Mouse (Mus musculus) kidney, embryonic 16.5 days (tissue): Measurements from ENCODE around the gene Glyr1. TPM values are rescaled to one million over a fixed set of nuclear protein-coding genes. Genes with fewer than 3 reads are reported as not detected.

Experiments
- ATAC-seq: fragments of 200-750 bp; cut with Nextera tagmentation; 2 replicates; pipeline ENCODE4 v1.8.0; 2017; ENCODE audit warnings: moderate TSS enrichment; ENCODE audit not compliant: low FRiP score, low TSS enrichment
- H3K27ac ChIP-seq: fragments of 300-500 bp; sonication (generic); 2 replicates; pipeline ENCODE4 v1.5.1; 2014; ENCODE audit warnings: low read length
- H3K27me3 ChIP-seq: fragments of 300-500 bp; sonication (generic); 2 replicates; pipeline ENCODE4 v1.6.1; 2014; ENCODE audit warnings: low read length, control low read depth, mixed read lengths; ENCODE audit not compliant: insufficient read depth
- H3K36me3 ChIP-seq: fragments of 300-500 bp; sonication (generic); 2 replicates; pipeline ENCODE4 v1.6.1; 2014; ENCODE audit warnings: low read length, control low read depth, mixed read lengths; ENCODE audit not compliant: insufficient read depth
- H3K4me1 ChIP-seq: fragments of 300-500 bp; sonication (generic); 2 replicates; pipeline ENCODE4 v1.6.1; 2014; ENCODE audit warnings: low read length, control low read depth, mixed read lengths; ENCODE audit not compliant: insufficient read depth
- H3K4me2 ChIP-seq: fragments of 300-500 bp; sonication (generic); replicated peaks from 2 replicates; pipeline ENCODE4 v1.6.1; 2014; ENCODE audit warnings: low read depth, low read length
- H3K4me3 ChIP-seq: fragments of 300-500 bp; sonication (generic); 2 replicates; pipeline ENCODE4 v1.5.1; 2014; ENCODE audit warnings: mild to moderate bottlenecking, low read length
- H3K9ac ChIP-seq: fragments of 300-500 bp; sonication (generic); replicated peaks from 2 replicates; pipeline ENCODE4 v1.6.1; 2014; ENCODE audit warnings: low read length
- H3K9me3 ChIP-seq: fragments of 300-500 bp; sonication (generic); 2 replicates; pipeline ENCODE4 v1.6.1; 2016; ENCODE audit warnings: low read length, control low read depth
- WGBS: fragments of 180-500 bp; shearing (Covaris S2); extraction: QIAGEN DNeasy Blood & Tissue Kit; methylation state at CpG from one replicate; pipeline ENCODE4 v1.1.7; 2014; 5-methylcytosine and 5-hydroxymethylcytosine counted together
- polyA plus RNA-seq: library from polyadenylated mRNA; unstranded; fragments of >200 nt; fragmentation: Nextera tagmentation; extraction: Ambion mirVana; gene quantifications from 2 replicates; pipeline ENCODE4 v1.2.1, GENCODE M21; 2015

Glyr1 gene
- polyA plus RNA-seq, 1 experiment from 2014 or later: 176 TPM

DNA sequence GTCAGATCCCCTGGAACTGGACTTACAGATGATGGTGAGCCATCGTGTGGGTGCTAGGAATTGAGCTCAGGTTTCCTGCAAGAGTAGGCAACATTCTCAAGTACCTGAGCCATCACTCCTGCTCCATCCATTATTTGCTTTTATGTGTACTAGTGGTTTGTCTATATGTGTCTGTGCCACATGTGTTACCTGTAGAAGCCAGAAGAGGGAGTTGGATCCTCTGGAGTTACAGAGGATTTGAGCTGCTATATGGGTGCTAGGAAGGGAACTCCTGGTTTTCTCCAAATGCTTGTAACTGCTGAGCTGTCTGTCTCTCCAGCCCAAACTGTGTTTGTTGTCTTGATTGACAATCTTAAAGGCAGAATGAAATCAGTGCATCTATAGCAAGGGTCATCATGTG lies 8.5 kb upstream of the Glyr1 start:
- Histone ChIP-seq H3K27me3 (no peaks in the 10 kb centered on the region), H3K4me2 (no peak overlapping the region), H3K27ac (no peak overlapping the region), H3K4me3 (no peak overlapping the region), H3K9ac (no peak overlapping the region), H3K4me1 (no peaks in the 10 kb centered on the region), H3K9me3 (no peaks in the 10 kb centered on the region), H3K36me3 (peaks cover 47% of the 10 kb centered on the region)
- WGBS: 97% methylated on average over 1 of the region's 1 CpGs
- no peak for ATAC-seq

- Histone ChIP-seq H3K4me3 (peak overlapping the region; percentile 78), H3K27ac (peak overlapping the region; percentile 94), H3K9me3 (no peaks in the 10 kb centered on the region), H3K9ac (peak overlapping the region; percentile 75), H3K4me1 (peaks cover 18% of the 10 kb centered on the region), H3K36me3 (peaks cover 26% of the 10 kb centered on the region), H3K27me3 (no peaks in the 10 kb centered on the region), H3K4me2 (peak overlapping the region; percentile 90)
- peak; percentile 75 for ATAC-seq
- under 1% methylated on average over 75 of the region's 78 CpGs for WGBS
Measured at GRCm38 (mm10) chr16:5050251-5051110, 818 bp upstream of the Glyr1 start.

GRCm38 (mm10) chr16:5049182-5049773 lies 385 bp downstream of the Glyr1 start:
- under 1% methylated on average over 38 of the region's 38 CpGs for WGBS
- Histone ChIP-seq H3K9me3 (no peaks in the 10 kb centered on the region), H3K9ac (peak overlapping the region; percentile 92), H3K27ac (peak overlapping the region; percentile 85), H3K27me3 (no peaks in the 10 kb centered on the region), H3K4me1 (peaks cover 18% of the 10 kb centered on the region), H3K4me2 (peak overlapping the region; percentile 71), H3K4me3 (peak overlapping the region; percentile 78), H3K36me3 (peaks cover 30% of the 10 kb centered on the region)
- peak; percentile 55 for ATAC-seq

GRCm38 (mm10) chr16:5045322-5045721 lies 4.3 kb downstream of the Glyr1 start:
- Histone ChIP-seq H3K4me2 (no peak overlapping the region), H3K27me3 (no peaks in the 10 kb centered on the region), H3K36me3 (peaks cover 52% of the 10 kb centered on the region), H3K9me3 (no peaks in the 10 kb centered on the region), H3K4me3 (no peak overlapping the region), H3K4me1 (peaks cover 9% of the 10 kb centered on the region), H3K27ac (no peak overlapping the region), H3K9ac (no peak overlapping the region)
- WGBS: 96% methylated on average over 3 of the region's 3 CpGs
- ATAC-seq: no peak

GRCm38 (mm10) chr16:5036649-5037234 lies 12.9 kb downstream of the Glyr1 start:
- Histone ChIP-seq H3K4me1 (no peaks in the 10 kb centered on the region), H3K4me3 (no peak overlapping the region), H3K9me3 (no peaks in the 10 kb centered on the region), H3K36me3 (peaks cover 72% of the 10 kb centered on the region), H3K9ac (no peak overlapping the region), H3K27me3 (no peaks in the 10 kb centered on the region), H3K4me2 (no peak overlapping the region), H3K27ac (no peak overlapping the region)
- 79% methylated on average over 5 of the region's 5 CpGs for WGBS
- ATAC-seq: no peak

DNA sequence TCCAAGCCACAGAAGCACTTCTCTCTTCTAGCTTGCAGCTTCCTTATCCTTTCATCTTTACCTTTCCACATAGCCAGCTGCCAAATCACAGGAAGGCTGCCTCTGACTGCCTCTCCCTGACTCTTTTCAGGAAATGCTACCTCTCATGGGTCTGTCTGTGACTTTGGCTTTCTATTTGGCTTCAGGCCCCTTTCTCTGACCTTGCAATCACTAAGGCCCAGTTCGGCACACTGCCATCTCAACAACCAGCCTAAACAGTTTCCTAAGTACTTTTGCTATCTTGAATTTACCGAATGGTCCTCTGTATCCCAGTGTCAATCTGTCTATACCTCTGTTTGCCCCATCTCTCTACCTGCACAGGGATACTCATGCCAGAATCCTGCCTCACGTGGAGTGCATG lies 14.1 kb downstream of the Glyr1 start:
- Histone ChIP-seq H3K27ac (no peak overlapping the region), H3K4me1 (no peaks in the 10 kb centered on the region), H3K4me3 (no peak overlapping the region), H3K9me3 (no peaks in the 10 kb centered on the region), H3K27me3 (no peaks in the 10 kb centered on the region), H3K9ac (no peak overlapping the region), H3K36me3 (peaks cover 73% of the 10 kb centered on the region), H3K4me2 (no peak overlapping the region)
- WGBS: 97% methylated on average over 3 of the region's 3 CpGs
- ATAC-seq: no peak

GRCm38 (mm10) chr16:5029847-5030246 lies 19.8 kb downstream of the Glyr1 start:
- no peaks in the 10 kb centered on the region for H3K4me1 ChIP-seq
- no peaks in the 10 kb centered on the region for H3K27me3 ChIP-seq
- no peaks in the 10 kb centered on the region for H3K9me3 ChIP-seq
- no peak overlapping the region for H3K9ac ChIP-seq
- no peak overlapping the region for H3K27ac ChIP-seq
- no peak for ATAC-seq
- 70% methylated on average over 2 of the region's 2 CpGs for WGBS
- peaks cover 89% of the 10 kb centered on the region for H3K36me3 ChIP-seq
- no peak overlapping the region for H3K4me3 ChIP-seq
- H3K4me2 ChIP-seq: no peak overlapping the region

GRCm38 (mm10) chr16:5024021-5024420 lies 25.6 kb downstream of the Glyr1 start:
- Histone ChIP-seq H3K4me2 (no peak overlapping the region), H3K9ac (no peak overlapping the region), H3K9me3 (no peaks in the 10 kb centered on the region), H3K4me3 (no peak overlapping the region), H3K27me3 (no peaks in the 10 kb centered on the region), H3K27ac (no peak overlapping the region), H3K4me1 (no peaks in the 10 kb centered on the region), H3K36me3 (peaks cover 89% of the 10 kb centered on the region)
- no peak for ATAC-seq
- 95% methylated on average over 3 of the region's 3 CpGs for WGBS

- no peak overlapping the region for H3K27ac ChIP-seq
- H3K4me2 ChIP-seq: no peak overlapping the region
- no peaks in the 10 kb centered on the region for H3K9me3 ChIP-seq
- 85% methylated on average over 4 of the region's 4 CpGs for WGBS
- H3K4me3 ChIP-seq: no peak overlapping the region
- no peak for ATAC-seq
- no peaks in the 10 kb centered on the region for H3K27me3 ChIP-seq
- no peak overlapping the region for H3K9ac ChIP-seq
- peaks cover 45% of the 10 kb centered on the region for H3K36me3 ChIP-seq
- H3K4me1 ChIP-seq: peaks cover 13% of the 10 kb centered on the region
Measured at GRCm38 (mm10) chr16:5014578-5014977, 35.1 kb downstream of the Glyr1 start.
